Mouse (Mus musculus): ENCODE measurements around the gene Resp18.

DNA sequence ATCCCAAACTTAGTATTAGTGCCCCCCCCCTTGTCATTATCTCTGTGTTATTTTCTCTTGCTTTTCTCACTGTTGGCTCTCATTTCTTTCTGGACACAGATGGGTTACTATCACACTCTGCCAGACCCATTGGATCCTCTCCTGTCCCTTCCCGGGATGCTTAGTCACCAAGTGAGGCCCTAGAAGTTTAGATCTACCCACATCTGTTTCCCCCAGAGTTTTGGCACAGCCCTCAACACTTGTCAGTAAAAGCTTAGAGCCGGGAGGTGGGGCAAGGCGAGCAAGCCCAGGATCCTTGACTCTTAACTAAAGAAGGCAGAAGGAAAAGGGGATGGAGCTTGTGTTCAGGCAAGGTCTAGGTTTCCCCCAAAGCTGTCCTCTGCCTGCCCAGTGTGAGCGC lies 49.1 kb downstream of the Resp18 start:
- TF ChIP-seq CTCF (IDR thresholded peaks at IDR 0.05; ENCODE audit: borderline replicate concordance, insufficient read depth, low read depth, low read length) (no peak), POLR2A (IDR thresholded peaks at IDR 0.05; ENCODE audit: borderline replicate concordance, insufficient read depth, low read length) (no peak)
